Mouse (Mus musculus): ENCODE measurements at regions not wholly inside any gene's neighbourhood (a gene's known extent, or its start where the extent isn't known, plus 50 kb on each side); places are given as distances from the start of the nearest gene placed in this dataset.

DNA sequence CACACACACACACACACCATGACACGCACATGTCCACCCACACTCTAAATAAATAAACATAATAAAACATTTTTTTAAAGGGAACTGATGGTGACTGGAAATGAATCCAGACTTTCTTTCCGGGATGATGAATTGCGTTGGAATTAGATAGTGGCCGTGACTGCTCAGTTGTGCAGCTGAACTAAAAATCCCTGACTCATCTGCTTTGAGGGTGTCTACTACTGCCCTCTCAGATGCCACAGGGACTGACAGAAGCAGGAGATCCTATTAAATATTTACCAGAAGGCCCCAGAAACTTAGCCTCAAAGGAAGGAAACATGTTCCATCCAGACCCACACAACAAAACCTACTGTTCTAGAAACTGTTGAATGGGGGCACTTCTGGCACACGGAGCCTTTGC lies 65.7 kb downstream of the Polr2m start:
- no peaks in the 10 kb centered on the region for H3K9me3 ChIP-seq
- no peak overlapping the region for H3K27ac ChIP-seq
- no peak for ATAC-seq (ENCODE audit: insufficient read depth, low FRiP score, low read depth)
- H3K36me3 ChIP-seq: no peaks in the 10 kb centered on the region
- no peak overlapping the region for H3K9ac ChIP-seq
- H3K4me1 ChIP-seq: no peaks in the 10 kb centered on the region
- H3K27me3 ChIP-seq (replicated peaks): no peaks in the 10 kb centered on the region
- WGBS: 77% methylated on average over 5 of the region's 5 CpGs
- no peak overlapping the region for H3K4me3 ChIP-seq (replicated peaks)
- H3K4me2 ChIP-seq: no peak overlapping the region

DNA sequence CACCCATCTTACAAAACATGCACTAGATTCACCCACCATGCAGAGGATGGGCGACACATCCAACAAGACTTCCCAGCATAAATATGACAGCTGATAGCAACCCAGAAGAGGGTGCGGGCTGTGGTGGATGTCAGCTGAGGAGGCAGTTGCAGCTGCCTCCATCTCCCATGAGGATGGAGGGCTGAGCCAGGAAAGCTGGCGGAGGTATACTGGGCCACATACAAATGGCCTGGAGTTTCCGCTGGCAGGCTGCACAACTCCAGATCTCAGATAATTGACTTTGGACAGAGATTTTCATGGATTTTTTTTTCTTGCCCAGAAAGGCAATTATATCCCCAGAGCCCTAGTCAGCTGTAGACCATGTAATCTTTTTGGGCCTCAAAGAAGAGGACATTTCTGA lies 67.2 kb downstream of the Polr2m start:
- no peak overlapping the region for H3K4me3 ChIP-seq (replicated peaks)
- ATAC-seq (ENCODE audit: insufficient read depth, low FRiP score, low read depth): no peak
- H3K9me3 ChIP-seq: no peaks in the 10 kb centered on the region
- no peaks in the 10 kb centered on the region for H3K27me3 ChIP-seq (replicated peaks)
- H3K4me2 ChIP-seq: no peak overlapping the region
- H3K27ac ChIP-seq: no peak overlapping the region
- WGBS: 90% methylated on average over 4 of the region's 4 CpGs
- H3K4me1 ChIP-seq: no peaks in the 10 kb centered on the region
- H3K36me3 ChIP-seq: no peaks in the 10 kb centered on the region
- no peak overlapping the region for H3K9ac ChIP-seq

DNA sequence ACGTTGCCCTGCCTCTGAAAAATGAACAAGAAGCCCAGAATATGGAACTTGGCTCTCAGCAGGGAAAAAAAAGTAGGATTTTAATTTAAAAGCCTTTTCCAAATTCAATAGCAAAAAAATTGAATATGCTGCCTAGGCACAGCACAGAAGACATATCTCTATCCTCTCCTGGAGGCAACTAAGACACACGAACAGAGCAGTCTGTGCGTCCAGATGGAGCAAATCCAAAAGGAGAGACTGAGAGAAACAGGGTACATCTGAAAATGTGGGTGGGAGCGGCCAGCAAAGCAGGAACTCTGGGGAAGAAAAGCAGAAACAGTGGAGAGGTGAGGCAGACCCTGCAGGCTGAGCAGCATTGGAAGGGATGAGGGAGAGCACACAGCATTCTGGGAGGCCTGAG lies 68.5 kb downstream of the Polr2m start:
- Histone ChIP-seq H3K4me3 (replicated peaks) (no peak overlapping the region), H3K9ac (no peak overlapping the region), H3K4me2 (no peak overlapping the region), H3K4me1 (no peaks in the 10 kb centered on the region), H3K9me3 (no peaks in the 10 kb centered on the region), H3K36me3 (no peaks in the 10 kb centered on the region), H3K27ac (no peak overlapping the region), H3K27me3 (replicated peaks) (no peaks in the 10 kb centered on the region)
- 35% methylated on average over 4 of the region's 4 CpGs for WGBS
- no peak for ATAC-seq (ENCODE audit: insufficient read depth, low FRiP score, low read depth)

DNA sequence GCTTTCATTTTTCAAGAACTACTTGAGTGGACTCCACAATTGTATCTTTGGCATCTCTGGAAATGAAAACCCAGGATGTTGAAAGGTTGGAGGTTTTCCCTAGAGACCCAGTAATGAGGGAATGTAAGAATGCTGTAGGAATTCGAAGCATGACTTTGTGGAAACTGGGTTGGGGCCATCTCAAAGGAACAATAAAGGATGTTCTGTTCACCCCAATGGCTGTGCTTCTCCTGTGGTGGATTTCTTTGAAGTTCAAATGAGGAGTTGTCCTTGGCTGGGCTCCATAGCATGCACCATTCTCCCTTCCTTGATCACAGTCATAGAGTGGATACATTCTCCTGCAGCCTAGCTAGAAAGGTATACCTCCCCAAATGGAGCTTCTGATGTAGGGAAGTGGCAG lies 74.6 kb downstream of the Polr2m start:
- H3K4me1 ChIP-seq: no peaks in the 10 kb centered on the region
- no peaks in the 10 kb centered on the region for H3K36me3 ChIP-seq
- no peaks in the 10 kb centered on the region for H3K9me3 ChIP-seq
- ATAC-seq (ENCODE audit: insufficient read depth, low FRiP score, low read depth): no peak
- H3K27me3 ChIP-seq (replicated peaks): no peaks in the 10 kb centered on the region
- 91% methylated on average over 1 of the region's 1 CpGs for WGBS
- H3K9ac ChIP-seq: no peak overlapping the region
- no peak overlapping the region for H3K4me2 ChIP-seq
- no peak overlapping the region for H3K27ac ChIP-seq
- no peak overlapping the region for H3K4me3 ChIP-seq (replicated peaks)

DNA sequence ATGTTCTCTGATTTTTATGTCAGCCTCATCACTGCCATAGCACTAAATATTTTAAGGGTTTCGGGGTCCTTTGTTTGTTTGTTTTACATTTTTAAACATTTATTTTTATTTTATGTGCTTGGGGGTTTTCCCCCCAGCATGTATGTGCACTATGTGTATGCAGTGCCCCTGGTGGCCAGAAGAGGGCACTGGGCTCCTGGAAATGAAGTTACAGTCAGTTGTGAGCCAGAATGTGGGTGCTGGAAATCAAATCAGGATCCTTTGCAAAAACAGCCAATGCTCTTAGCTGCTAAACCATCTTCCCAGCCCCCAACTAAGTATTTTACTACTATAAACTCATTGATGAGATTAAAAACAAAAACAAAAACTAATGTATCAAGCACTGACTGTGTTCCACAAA lies 75.8 kb downstream of the Polr2m start:
- H3K36me3 ChIP-seq: no peaks in the 10 kb centered on the region
- H3K27me3 ChIP-seq (replicated peaks): no peaks in the 10 kb centered on the region
- H3K4me2 ChIP-seq: no peak overlapping the region
- H3K4me1 ChIP-seq: no peaks in the 10 kb centered on the region
- 90% methylated on average over 1 of the region's 1 CpGs for WGBS
- H3K4me3 ChIP-seq (replicated peaks): no peak overlapping the region
- H3K27ac ChIP-seq: no peak overlapping the region
- no peak for ATAC-seq (ENCODE audit: insufficient read depth, low FRiP score, low read depth)
- H3K9me3 ChIP-seq: no peaks in the 10 kb centered on the region
- no peak overlapping the region for H3K9ac ChIP-seq

DNA sequence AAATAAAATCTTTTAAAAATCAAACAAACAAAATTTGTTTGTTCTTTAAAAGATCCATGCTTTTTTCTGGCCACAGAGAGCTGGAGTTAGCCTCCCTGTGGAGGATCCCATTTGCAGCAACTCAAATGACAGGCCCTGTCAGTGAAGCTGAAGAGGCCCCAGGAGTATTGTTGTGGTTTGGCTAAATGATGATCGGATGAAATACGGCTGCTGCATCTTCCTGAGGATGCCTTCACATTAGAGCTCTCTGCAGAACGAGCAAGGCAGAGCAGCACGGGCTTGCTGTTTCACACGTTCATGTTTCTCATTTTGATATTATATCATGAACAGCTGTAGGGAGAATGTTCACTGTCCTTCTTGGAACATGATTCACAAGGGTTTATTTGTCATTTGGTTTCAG lies 76.8 kb downstream of the Polr2m start:
- Histone ChIP-seq H3K27me3 (replicated peaks) (no peaks in the 10 kb centered on the region), H3K36me3 (no peaks in the 10 kb centered on the region)

DNA sequence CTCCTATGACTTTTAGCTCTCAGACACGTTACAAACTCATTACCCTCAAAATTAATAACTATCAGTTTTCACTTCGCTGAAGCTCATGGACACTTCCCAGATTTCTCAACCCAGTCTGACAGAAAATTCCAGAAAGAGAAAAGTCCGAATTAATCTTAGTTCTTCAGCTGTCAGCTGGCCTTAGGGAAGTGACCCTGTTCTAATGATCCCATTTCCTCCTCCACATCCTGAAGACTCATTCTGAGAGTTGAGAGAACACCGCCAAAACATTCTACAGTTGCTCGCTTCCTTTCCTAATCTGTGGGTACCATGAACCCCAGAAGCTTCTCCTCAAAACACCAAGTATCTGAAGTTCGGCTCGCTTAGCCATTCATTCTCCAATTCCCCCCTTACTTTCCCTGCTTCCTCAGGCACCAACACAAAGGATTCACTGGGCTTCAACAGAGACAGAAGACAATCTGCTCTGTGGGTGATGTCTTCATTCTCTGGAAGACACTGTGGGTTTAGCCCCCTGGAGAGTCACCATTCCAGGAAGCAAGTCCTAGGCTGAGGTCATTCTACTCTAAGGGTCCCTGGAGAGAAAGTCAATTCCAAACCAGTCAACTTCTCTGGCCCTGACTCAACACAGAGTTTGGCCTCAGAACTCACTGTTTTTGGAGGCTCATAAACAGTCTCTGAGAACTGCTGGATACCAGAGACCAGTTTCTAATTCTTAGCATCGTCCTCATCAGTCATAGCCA lies 81.2 kb downstream of the Polr2m start:
- no peak for ATAC-seq (ENCODE audit: insufficient read depth, low FRiP score, low read depth)
- WGBS: 72% methylated on average over 8 of the region's 8 CpGs
- Histone ChIP-seq H3K4me3 (replicated peaks) (no peak overlapping the region), H3K4me1 (0 out of 2 replicates have a peak, but pooled peaks cover 1% of the 10 kb centered on the region), H3K9ac (no peak overlapping the region), H3K36me3 (no peaks in the 10 kb centered on the region), H3K27me3 (replicated peaks) (no peaks in the 10 kb centered on the region), H3K9me3 (no peaks in the 10 kb centered on the region), H3K27ac (no peak overlapping the region), H3K4me2 (no peak overlapping the region)

More for the DNA sequence above, 76.8 kb downstream of the Polr2m start:
- ATAC-seq (ENCODE audit: insufficient read depth, low FRiP score, low read depth): no peak
- H3K27ac ChIP-seq: no peak overlapping the region
- H3K4me2 ChIP-seq: no peak overlapping the region
- no peak overlapping the region for H3K9ac ChIP-seq
- 66% methylated on average over 5 of the region's 5 CpGs for WGBS
- H3K4me3 ChIP-seq (replicated peaks): no peak overlapping the region
- H3K4me1 ChIP-seq: no peaks in the 10 kb centered on the region
- H3K9me3 ChIP-seq: no peaks in the 10 kb centered on the region

DNA sequence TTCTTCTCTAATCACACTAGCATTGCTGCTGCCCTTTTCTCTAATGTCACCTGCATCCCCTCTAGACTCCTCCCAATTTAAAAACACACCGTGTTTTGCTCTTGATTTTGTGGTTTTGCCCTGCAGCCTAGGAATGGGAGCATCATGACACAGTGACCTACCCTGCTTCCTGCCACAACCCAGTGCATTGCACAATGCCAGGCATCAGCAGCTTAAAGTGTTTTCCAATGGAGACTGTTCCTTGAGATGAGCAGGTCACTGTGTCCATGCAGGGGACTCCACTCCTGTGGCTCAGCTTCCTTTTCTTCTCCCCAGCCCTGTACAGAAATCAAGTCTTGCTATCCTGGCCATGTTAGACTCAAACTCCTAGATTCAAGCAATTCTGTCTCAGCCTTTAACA lies 84.1 kb downstream of the Polr2m start:
- no peak overlapping the region for H3K4me3 ChIP-seq (replicated peaks)
- no peaks in the 10 kb centered on the region for H3K36me3 ChIP-seq
- 54% methylated on average over 1 of the region's 1 CpGs for WGBS
- no peak for ATAC-seq (ENCODE audit: insufficient read depth, low FRiP score, low read depth)
- no peaks in the 10 kb centered on the region for H3K27me3 ChIP-seq (replicated peaks)
- 0 out of 2 replicates have a peak, but pooled peaks cover 2% of the 10 kb centered on the region for H3K4me1 ChIP-seq
- H3K9me3 ChIP-seq: no peaks in the 10 kb centered on the region
- H3K9ac ChIP-seq: no peak overlapping the region
- no peak overlapping the region for H3K4me2 ChIP-seq
- H3K27ac ChIP-seq: no peak overlapping the region

DNA sequence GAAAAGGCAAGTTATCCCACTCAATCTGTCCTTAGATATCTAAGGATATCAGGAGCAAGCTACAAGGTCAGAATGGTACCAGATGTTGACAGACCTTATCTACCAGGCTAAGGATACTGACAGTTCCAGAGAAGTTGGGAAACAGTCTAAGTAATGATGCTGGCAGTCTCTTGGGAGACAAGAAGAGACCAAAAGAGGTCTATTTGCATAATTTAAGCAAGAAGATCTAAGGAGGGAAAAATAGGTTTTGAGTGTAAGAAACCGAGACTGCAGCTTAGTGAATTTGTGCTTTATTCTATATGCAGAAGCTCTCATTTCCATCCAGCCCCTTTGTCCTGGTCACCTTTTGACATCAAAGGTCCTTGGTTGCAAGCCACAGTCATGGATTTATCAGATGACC lies 86.4 kb downstream of the Polr2m start:
- Histone ChIP-seq H3K4me1 (0 out of 2 replicates have a peak, but pooled peaks cover 2% of the 10 kb centered on the region), H3K27me3 (replicated peaks) (no peaks in the 10 kb centered on the region), H3K27ac (no peak overlapping the region), H3K9me3 (no peaks in the 10 kb centered on the region), H3K4me2 (no peak overlapping the region), H3K36me3 (no peaks in the 10 kb centered on the region), H3K9ac (no peak overlapping the region), H3K4me3 (replicated peaks) (no peak overlapping the region)
- ATAC-seq (ENCODE audit: insufficient read depth, low FRiP score, low read depth): no peak
- WGBS: 73% methylated on average over 1 of the region's 1 CpGs

DNA sequence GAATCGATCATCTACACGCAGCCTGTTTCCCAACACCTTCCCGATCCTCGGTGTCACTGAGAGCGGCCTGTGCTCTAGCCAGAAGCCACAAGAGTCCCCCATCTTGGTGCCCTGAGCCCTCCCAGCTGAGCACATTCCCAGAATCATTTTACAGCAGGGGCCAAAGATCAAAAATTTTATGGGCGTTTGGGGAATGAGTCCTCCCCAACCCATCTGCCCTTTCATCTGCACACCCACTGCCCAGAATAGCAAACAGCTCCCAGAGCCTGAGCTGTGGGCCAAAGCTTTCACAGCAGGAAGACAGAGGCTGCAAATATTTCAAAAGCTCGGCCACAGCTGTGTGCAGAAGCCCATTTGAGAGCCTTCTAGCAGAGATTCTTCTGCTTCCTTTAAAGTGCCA lies 89.0 kb downstream of the Polr2m start:
- Histone ChIP-seq H3K9ac (no peak overlapping the region), H3K4me2 (no peak overlapping the region), H3K9me3 (no peaks in the 10 kb centered on the region), H3K4me1 (0 out of 2 replicates have a peak, but pooled peaks cover 2% of the 10 kb centered on the region), H3K27ac (no peak overlapping the region), H3K27me3 (replicated peaks) (no peaks in the 10 kb centered on the region), H3K4me3 (replicated peaks) (no peak overlapping the region), H3K36me3 (no peaks in the 10 kb centered on the region)
- WGBS: 55% methylated on average over 7 of the region's 7 CpGs
- no peak for ATAC-seq (ENCODE audit: insufficient read depth, low FRiP score, low read depth)

DNA sequence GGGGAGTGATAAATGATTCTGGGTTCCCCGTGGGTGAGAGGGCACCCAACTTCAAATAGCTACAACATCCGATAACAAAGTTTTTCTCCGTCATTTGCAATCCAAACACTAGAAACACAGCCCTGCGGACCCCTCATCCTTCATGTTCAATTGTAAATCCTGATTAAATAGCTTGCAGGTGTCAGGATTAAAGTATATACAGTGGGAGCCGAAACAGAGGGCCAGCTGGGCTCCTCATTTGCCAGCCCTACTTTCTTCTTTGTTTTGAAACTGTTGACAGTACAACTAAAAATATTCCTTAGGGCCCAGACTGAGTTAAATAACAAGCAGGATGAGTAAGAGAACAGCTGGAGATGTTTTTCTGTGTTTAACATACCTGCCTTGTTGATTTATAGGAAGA lies 95.5 kb downstream of the Polr2m start:
- H3K4me1 ChIP-seq: 0 out of 2 replicates have a peak, but pooled peaks cover 4% of the 10 kb centered on the region
- no peaks in the 10 kb centered on the region for H3K9me3 ChIP-seq
- H3K4me2 ChIP-seq: no peak overlapping the region
- no peaks in the 10 kb centered on the region for H3K36me3 ChIP-seq
- H3K27ac ChIP-seq: no peak overlapping the region
- no peak overlapping the region for H3K9ac ChIP-seq
- 24% methylated on average over 5 of the region's 5 CpGs for WGBS
- no peak for ATAC-seq (ENCODE audit: insufficient read depth, low FRiP score, low read depth)
- H3K4me3 ChIP-seq (replicated peaks): no peak overlapping the region
- H3K27me3 ChIP-seq (replicated peaks): no peaks in the 10 kb centered on the region

DNA sequence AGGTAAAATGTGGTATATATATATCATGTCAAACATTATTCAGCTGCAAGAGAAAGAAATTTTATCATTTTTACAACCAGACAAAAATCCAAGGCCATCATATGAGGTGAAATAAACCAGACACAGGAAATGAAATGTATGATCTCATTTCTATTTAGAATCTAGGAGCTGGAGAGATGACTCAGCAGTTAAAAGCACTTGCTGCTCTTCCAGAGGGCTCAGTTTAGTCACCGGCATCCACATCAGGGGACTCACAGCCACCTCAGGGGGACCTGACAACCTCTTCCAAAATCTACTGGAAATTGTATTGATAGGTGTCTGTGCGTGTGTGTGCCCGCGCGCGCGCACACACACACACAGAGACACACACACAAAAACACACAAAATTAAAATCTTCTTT lies 98.3 kb downstream of the Polr2m start:
- no peak for ATAC-seq (ENCODE audit: insufficient read depth, low FRiP score, low read depth)
- no peak overlapping the region for H3K4me2 ChIP-seq
- no peaks in the 10 kb centered on the region for H3K27me3 ChIP-seq (replicated peaks)
- 0 out of 2 replicates have a peak, but pooled peaks cover 4% of the 10 kb centered on the region for H3K4me1 ChIP-seq
- no peaks in the 10 kb centered on the region for H3K36me3 ChIP-seq
- H3K9ac ChIP-seq: no peak overlapping the region
- WGBS: 88% methylated on average over 7 of the region's 7 CpGs
- no peak overlapping the region for H3K27ac ChIP-seq
- H3K4me3 ChIP-seq (replicated peaks): no peak overlapping the region
- H3K9me3 ChIP-seq: no peaks in the 10 kb centered on the region

DNA sequence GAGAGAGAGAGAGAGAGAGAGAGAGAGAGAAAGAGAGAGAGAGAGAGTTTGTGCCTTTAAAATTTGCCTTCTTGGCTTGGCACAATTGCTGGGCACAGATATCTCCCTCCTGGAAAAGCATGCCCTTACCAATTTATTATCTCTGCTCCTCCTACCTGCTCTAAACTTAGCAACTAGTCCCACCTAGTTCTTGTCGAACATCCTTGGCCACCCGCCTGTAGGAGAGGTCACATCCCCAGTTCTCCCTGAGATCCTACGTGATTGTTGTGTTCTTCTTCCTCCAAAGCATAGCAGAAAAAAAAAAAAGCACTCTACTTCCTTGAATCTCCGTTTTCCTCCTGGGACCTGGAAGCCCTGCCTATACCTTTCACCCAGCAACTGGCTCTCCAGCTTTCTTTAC lies 101.8 kb downstream of the Polr2m start:
- Histone ChIP-seq H3K4me2 (no peak overlapping the region), H3K9ac (no peak overlapping the region)
- WGBS: 64% methylated on average over 4 of the region's 4 CpGs

More for the DNA sequence above, 101.8 kb downstream of the Polr2m start:
- Histone ChIP-seq H3K4me1 (no peaks in the 10 kb centered on the region), H3K36me3 (no peaks in the 10 kb centered on the region), H3K27me3 (replicated peaks) (no peaks in the 10 kb centered on the region), H3K27ac (no peak overlapping the region), H3K9me3 (no peaks in the 10 kb centered on the region), H3K4me3 (replicated peaks) (no peak overlapping the region)
- ATAC-seq (ENCODE audit: insufficient read depth, low FRiP score, low read depth): no peak
